Mouse (Mus musculus) liver, embryonic 14.5 days (tissue): ENCODE measurements around the gene Serpina3a.

Experiments used
- CTCF ChIP-seq: IDR thresholded peaks from 2 replicates; pipeline ENCODE4 v1.5.1; 2016; ENCODE audit warnings: antibody characterized with exemption, low read depth, control low read depth
- EP300 ChIP-seq: IDR thresholded peaks from 2 replicates; pipeline ENCODE4 v1.6.1; 2016; ENCODE audit warnings: antibody characterized with exemption, low read depth

DNA sequence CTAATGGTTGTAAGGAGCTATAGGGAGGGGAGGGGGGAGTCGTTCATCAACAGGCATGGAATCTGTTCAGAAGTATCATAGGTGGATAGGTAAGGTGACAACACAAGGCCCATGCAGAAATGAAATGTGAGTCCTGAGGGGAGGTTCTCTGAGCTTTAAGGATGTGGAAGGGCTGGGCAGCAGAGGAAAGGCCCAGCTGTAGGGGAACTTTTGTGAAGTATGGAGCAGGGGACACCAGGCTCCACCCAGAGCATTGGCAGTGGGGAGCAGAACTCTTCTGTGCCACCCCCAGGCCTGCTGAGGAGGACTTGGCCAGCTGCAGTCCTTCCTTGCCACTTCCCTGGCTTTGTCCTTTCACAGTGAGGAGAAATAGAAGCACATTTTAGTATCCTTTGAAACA lies 29.0 kb downstream of the Serpina3a start:
- TF ChIP-seq CTCF (no peak), EP300 (no peak)
